Mouse (Mus musculus) midbrain, postnatal 0 days (tissue): ENCODE data around the gene Itpkb. TPM values are rescaled to one million over a fixed set of nuclear protein-coding genes. Genes with fewer than 3 reads are reported as not detected.
A peak's percentile ranks its signal among the peaks of the same experiment; 100 is the strongest.

Experiments used
- ATAC-seq: fragments of 200-750 bp; cut with Nextera tagmentation; 2 replicates; pipeline ENCODE4 v1.8.0; 2017; ENCODE audit warnings: moderate number of reproducible peaks, mild to moderate bottlenecking, moderate TSS enrichment, moderate library complexity; ENCODE audit not compliant: low FRiP score
- DNase-seq: peaks from one replicate; pipeline ENCODE4 v3.0.0-alpha.2; 2015; ENCODE audit warnings: low spot score
- H3K27ac ChIP-seq: fragments of 300-500 bp; sonication (generic); 2 replicates; pipeline ENCODE4 v1.5.1; 2014; ENCODE audit warnings: low read depth, mild to moderate bottlenecking, low read length, mixed read lengths
- H3K27me3 ChIP-seq: fragments of 300-500 bp; sonication (generic); 2 replicates; pipeline ENCODE4 v1.6.1; 2014; ENCODE audit warnings: low read length, control low read depth, mixed read lengths; ENCODE audit not compliant: insufficient read depth
- H3K36me3 ChIP-seq: fragments of 300-500 bp; sonication (generic); 2 replicates; pipeline ENCODE4 v1.6.1; 2014; ENCODE audit warnings: low read length, control low read depth, mixed read lengths; ENCODE audit not compliant: insufficient read depth
- H3K4me1 ChIP-seq: fragments of 300-500 bp; sonication (generic); 2 replicates; pipeline ENCODE4 v1.6.1; 2014; ENCODE audit warnings: mild to moderate bottlenecking, control low read depth, antibody characterized with exemption, low read length, mixed read lengths; ENCODE audit not compliant: insufficient read depth
- H3K4me2 ChIP-seq: fragments of 300-500 bp; sonication (generic); 2 replicates; pipeline ENCODE4 v1.6.1; 2014; ENCODE audit warnings: low read depth, mild to moderate bottlenecking, low read length, mixed read lengths; ENCODE audit not compliant: poor library complexity, severe bottlenecking
- H3K4me3 ChIP-seq: fragments of 300-500 bp; sonication (generic); 2 replicates; pipeline ENCODE4 v1.5.1; 2014; ENCODE audit warnings: low read depth, mild to moderate bottlenecking, low read length, moderate library complexity
- H3K9ac ChIP-seq: fragments of 300-500 bp; sonication (generic); replicated peaks from 2 replicates; pipeline ENCODE4 v1.6.1; 2014; ENCODE audit warnings: mild to moderate bottlenecking, low read length, moderate library complexity, mixed read lengths; ENCODE audit not compliant: poor library complexity, severe bottlenecking
- H3K9me3 ChIP-seq: fragments of 300-500 bp; sonication (generic); 2 replicates; pipeline ENCODE4 v1.6.1; 2016; ENCODE audit warnings: low read length, control low read depth
- CTCF ChIP-seq: IDR thresholded peaks from 2 replicates; pipeline ENCODE4 v1.5.1; 2016; ENCODE audit warnings: antibody characterized with exemption, mild to moderate bottlenecking
- WGBS: fragments of 180-500 bp; shearing (Covaris S2); extraction: QIAGEN DNeasy Blood & Tissue Kit; methylation state at CpG from one replicate; pipeline ENCODE4 v1.1.7; 2014; 5-methylcytosine and 5-hydroxymethylcytosine counted together
- polyA plus RNA-seq: library from polyadenylated mRNA; unstranded; fragments of >200 nt; fragmentation: Nextera tagmentation; extraction: Ambion mirVana; gene quantifications from 2 replicates; pipeline ENCODE4 v1.2.1, GENCODE M21; 2015
- total RNA-seq: library from RNA; depleted of rRNA; stranded (reverse); fragments of >200 nt; gene quantifications from 2 replicates; pipeline ENCODE4 v1.2.3, GENCODE M21; 2014

Itpkb gene
- total and polyA plus RNA-seq, 2 experiments from 2014 or later, result 2.2 to 13.9 TPM

GRCm38 (mm10) chr1:180312286-180312685 is 18.0 kb upstream of the Itpkb start:
- Histone ChIP-seq H3K36me3 (no peaks in the 10 kb centered on the region), H3K4me1 (0 out of 2 replicates have a peak, but pooled peaks cover 10% of the 10 kb centered on the region), H3K27ac (no peak overlapping the region), H3K27me3 (no peaks in the 10 kb centered on the region), H3K9me3 (no peaks in the 10 kb centered on the region), H3K9ac (no peak overlapping the region), H3K4me3 (no peak overlapping the region), H3K4me2 (no peak overlapping the region)
- TF ChIP-seq CTCF, result no peak
- DNase-seq, result peak; percentile 55
- ATAC-seq, result no peak
- WGBS, result 66% methylated on average over 6 of the region's 6 CpGs

- ATAC-seq, result peak; percentile 70
- 25% methylated on average over 6 of the region's 6 CpGs for WGBS
- TF ChIP-seq CTCF, result no peak
- 0 out of 2 replicates have a peak, but pooled peaks cover 10% of the 10 kb centered on the region for H3K4me1 ChIP-seq
- peak; percentile 83 for DNase-seq
- H3K4me3 ChIP-seq, result no peak overlapping the region
- H3K27ac ChIP-seq, result no peak overlapping the region
- H3K27me3 ChIP-seq, result no peaks in the 10 kb centered on the region
- H3K9me3 ChIP-seq, result no peaks in the 10 kb centered on the region
- H3K9ac ChIP-seq, result 0 out of 2 replicates have a peak overlapping the region, but pooled peaks have one; percentile 40
- H3K36me3 ChIP-seq, result no peaks in the 10 kb centered on the region
- peak overlapping the region; percentile 46 for H3K4me2 ChIP-seq
These were observed 17.4 kb upstream of the Itpkb start for GRCm38 (mm10) chr1:180312792-180313311.

GRCm38 (mm10) chr1:180313517-180314440 is 16.5 kb upstream of the Itpkb start:
- Histone ChIP-seq H3K36me3 (no peaks in the 10 kb centered on the region), H3K27ac (peak overlapping the region; percentile 34; the same call in 1 of the 2 replicates), H3K4me2 (peak overlapping the region; percentile 46), H3K4me1 (0 out of 2 replicates have a peak, but pooled peaks cover 10% of the 10 kb centered on the region), H3K4me3 (peak overlapping the region; percentile 22; the same call in 1 of the 2 replicates), H3K9ac (peak overlapping the region; percentile 40; the same call in 1 of the 2 replicates), H3K9me3 (no peaks in the 10 kb centered on the region), H3K27me3 (no peaks in the 10 kb centered on the region)
- ATAC-seq, result peak; percentile 83
- TF ChIP-seq CTCF, result no peak
- peak; percentile 80 for DNase-seq
- WGBS, result 13% methylated on average over 20 of the region's 20 CpGs

DNA sequence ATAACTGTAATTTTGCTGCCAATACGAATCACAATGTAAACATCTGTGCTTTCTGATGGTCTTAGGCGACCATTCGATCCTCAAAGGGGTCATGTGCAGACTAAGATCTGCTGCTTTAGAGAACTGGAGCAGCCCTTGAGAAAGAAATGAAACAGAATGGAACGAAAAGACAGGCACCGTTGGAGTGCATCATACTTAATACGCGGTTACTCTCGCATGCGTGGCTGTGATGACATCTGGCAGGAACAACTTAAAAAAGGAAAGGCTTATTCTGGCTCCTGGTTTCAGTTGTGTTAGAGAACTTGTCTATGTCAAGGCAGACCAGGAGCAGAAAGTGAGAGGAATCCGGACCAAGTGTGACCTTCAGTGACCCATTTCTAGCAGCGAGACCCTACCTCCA is 15.6 kb upstream of the Itpkb start:
- H3K27ac ChIP-seq, result no peak overlapping the region
- DNase-seq (no peak), ATAC-seq (no peak)
- H3K4me3 ChIP-seq, result no peak overlapping the region
- no peaks in the 10 kb centered on the region for H3K9me3 ChIP-seq
- H3K9ac ChIP-seq, result no peak overlapping the region
- TF ChIP-seq CTCF, result no peak
- H3K4me1 ChIP-seq, result 0 out of 2 replicates have a peak, but pooled peaks cover 10% of the 10 kb centered on the region
- no peaks in the 10 kb centered on the region for H3K27me3 ChIP-seq
- 81% methylated on average over 11 of the region's 11 CpGs for WGBS
- no peaks in the 10 kb centered on the region for H3K36me3 ChIP-seq
- H3K4me2 ChIP-seq, result no peak overlapping the region

- 65% methylated on average over 3 of the region's 3 CpGs for WGBS
- H3K9ac ChIP-seq, result no peak overlapping the region
- DNase-seq (no peak), ATAC-seq (no peak)
- H3K4me1 ChIP-seq, result 0 out of 2 replicates have a peak, but pooled peaks cover 10% of the 10 kb centered on the region
- no peaks in the 10 kb centered on the region for H3K36me3 ChIP-seq
- no peaks in the 10 kb centered on the region for H3K27me3 ChIP-seq
- H3K9me3 ChIP-seq, result no peaks in the 10 kb centered on the region
- no peak overlapping the region for H3K4me2 ChIP-seq
- H3K4me3 ChIP-seq, result no peak overlapping the region
- TF ChIP-seq CTCF, result no peak
- no peak overlapping the region for H3K27ac ChIP-seq
These were observed 15.2 kb upstream of the Itpkb start for GRCm38 (mm10) chr1:180315127-180315526.

GRCm38 (mm10) chr1:180317450-180317849 is 12.8 kb upstream of the Itpkb start:
- DNase-seq, result no peak
- H3K9me3 ChIP-seq, result no peaks in the 10 kb centered on the region
- no peak for TF ChIP-seq CTCF
- H3K36me3 ChIP-seq, result no peaks in the 10 kb centered on the region
- H3K9ac ChIP-seq, result no peak overlapping the region
- no peak for ATAC-seq
- no peaks in the 10 kb centered on the region for H3K27me3 ChIP-seq
- WGBS, result 80% methylated on average over 4 of the region's 4 CpGs
- no peak overlapping the region for H3K4me2 ChIP-seq
- no peak overlapping the region for H3K4me3 ChIP-seq
- H3K27ac ChIP-seq, result no peak overlapping the region
- 0 out of 2 replicates have a peak, but pooled peaks cover 10% of the 10 kb centered on the region for H3K4me1 ChIP-seq
